Mouse (Mus musculus): ENCODE results near the gene Gdi1. TPM values are rescaled to one million over a fixed set of nuclear protein-coding genes. Genes with fewer than 3 reads are reported as not detected.
"Not testable (repeated sequence)": the region's sequence is repeated elsewhere in the genome, so short reads cannot be mapped to it uniquely, and the experiment has no call there.

Gdi1 gene
- total RNA-seq, 2 experiments from 2014 or later, result 245 to 250 TPM

GRCm38 (mm10) chrX:74328725-74329161 is 23.9 kb downstream of the Gdi1 start, which contains the start of gene Plxna3:
Gene Plxna3, plus strand, starts transcription at chrX:74329066.
- DNase-seq (ENCODE audit: low spot score in 2 of 2), result peak; percentile 67 to 70

GRCm38 (mm10) chrX:74329215-74329671 is 24.4 kb downstream of the Gdi1 start:
- DNase-seq (ENCODE audit: low spot score in 2 of 2), result no peak

- DNase-seq (ENCODE audit: low spot score in 2 of 2), result no peak
Observed at GRCm38 (mm10) chrX:74330166-74330930, 25.6 kb downstream of the Gdi1 start.

GRCm38 (mm10) chrX:74352645-74353466 is 48.1 kb downstream of the Gdi1 start:
- no peak for DNase-seq (ENCODE audit: low spot score in 2 of 2)

GRCm38 (mm10) chrX:74353467-74353770 is 48.6 kb downstream of the Gdi1 start, which contains the start of gene Lage3:
Gene Lage3, minus strand, starts transcription at chrX:74353618.
- DNase-seq (ENCODE audit: low spot score in 2 of 2), result peak; percentile 69 to 72

- DNase-seq (ENCODE audit: low spot score in 2 of 2), result not testable (repeated sequence)
Observed at GRCm38 (mm10) chrX:74357069-74357468, 52.3 kb downstream of the Gdi1 start.

- no peak for DNase-seq (ENCODE audit: low spot score in 2 of 2)
Observed at GRCm38 (mm10) chrX:74359171-74359570, 54.4 kb downstream of the Gdi1 start.

Small RNA genes lying within 50 kb of the gene (microRNA-seq; reads per million reads assigned to microRNA genes)
- 0.47 to 0.61 reads per million in 2 experiments for gene Mir7091 (ENCODE audit: borderline number of aligned reads in 2 of 2)
- gene Mir7092 (ENCODE audit: borderline number of aligned reads in 2 of 2), result 0 reads per million in 2 experiments

Other genes with a start within 250 kb of the Gdi1 start
- gene Opn1mw, start 177.5 kb upstream of the Gdi1 start, total RNA-seq (2021), result not detected
- 10 to 100 TPM; 31.5 to 34.5 TPM for gene Mecp2, start 169.6 kb upstream of the Gdi1 start, total RNA-seq (2021)
- not detected for gene Tex28, start 137.2 kb upstream of the Gdi1 start, total RNA-seq (2021)
- gene Tktl1, start 127.7 kb upstream of the Gdi1 start, total RNA-seq (2021), result not detected
- gene Flna, start 55.2 kb upstream of the Gdi1 start, total RNA-seq (2021), result 100 to 1,000 TPM; 113 to 170 TPM
- 100 to 1,000 TPM in 1 of 2 experiments, 10 to 100 TPM in 1; 93.6 to 165 TPM for gene Emd, start 50.3 kb upstream of the Gdi1 start, total RNA-seq (2021)
- 100 to 1,000 TPM; 395 to 419 TPM for gene Rpl10, start 34.2 kb upstream of the Gdi1 start, total RNA-seq (2021)
- gene Taz, start 23.1 kb upstream of the Gdi1 start, total RNA-seq (2021), result 10 to 100 TPM; 64.6 to 81.8 TPM
- gene Dnase1l1, start 22.7 kb upstream of the Gdi1 start, total RNA-seq (2021), result 10 to 100 TPM; 14.7 to 17.1 TPM
- gene Atp6ap1, start 7.9 kb upstream of the Gdi1 start, total RNA-seq (2021), result 100 to 1,000 TPM; 206 to 258 TPM
- 10 to 100 TPM; 63.3 to 65.8 TPM for gene Fam50a, start 8.0 kb downstream of the Gdi1 start, total RNA-seq (2021)
- gene Plxna3, start 24.1 kb downstream of the Gdi1 start, total RNA-seq (2021), result 10 to 100 TPM in 1 of 2 experiments, 1 to 10 TPM in 1; 8.1 to 15.4 TPM
- gene Lage3, start 48.6 kb downstream of the Gdi1 start, total RNA-seq (2021), result 10 to 100 TPM; 43.2 to 53.2 TPM
- 10 to 100 TPM; 61.4 to 63.9 TPM for gene Ubl4a, start 68.2 kb downstream of the Gdi1 start, total RNA-seq (2021)
- gene Slc10a3, start 68.4 kb downstream of the Gdi1 start, total RNA-seq (2021), result 10 to 100 TPM; 19.0 to 20.5 TPM
- 10 to 100 TPM; 26.7 to 27.1 TPM for gene Fam3a, start 88.3 kb downstream of the Gdi1 start, total RNA-seq (2021)
- gene Ikbkg, start 88.3 kb downstream of the Gdi1 start, total RNA-seq (2021), result 10 to 100 TPM; 56.8 to 63.6 TPM
- 100 to 1,000 TPM; 195 to 261 TPM for gene G6pdx, start 124.2 kb downstream of the Gdi1 start, total RNA-seq (2021)
- not detected for gene Gm6880, start 176.4 kb downstream of the Gdi1 start, total RNA-seq (2021)